Mouse (Mus musculus): ENCODE data around the gene Dnajc12.
"Not testable (repeated sequence)": the region's sequence is repeated elsewhere in the genome, so short reads cannot be mapped to it uniquely, and the experiment has no call there.

The Dnajc12 gene

DNA sequence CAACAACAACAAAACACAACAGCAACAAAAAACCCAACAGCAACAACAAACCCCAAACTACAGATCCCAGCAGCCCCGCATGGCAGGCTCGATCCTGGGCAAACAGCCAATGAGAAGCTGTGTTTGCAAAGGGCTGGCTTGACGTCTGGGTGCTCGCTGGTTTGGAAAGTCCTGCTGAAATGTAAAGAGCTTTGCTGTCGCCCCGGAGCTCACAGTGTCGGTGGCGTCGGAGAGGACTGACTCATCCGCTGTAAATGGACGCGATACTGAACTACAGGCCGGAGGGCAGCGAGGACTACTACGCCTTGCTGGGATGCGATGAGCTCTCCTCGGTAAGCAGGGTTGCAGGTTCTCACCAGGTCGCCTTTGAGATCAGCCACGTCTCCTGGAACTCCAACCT, 4.2 kb downstream of the Dnajc12 start:
- DNase-seq (ENCODE audit: low spot score), result peak; percentile 50

DNA sequence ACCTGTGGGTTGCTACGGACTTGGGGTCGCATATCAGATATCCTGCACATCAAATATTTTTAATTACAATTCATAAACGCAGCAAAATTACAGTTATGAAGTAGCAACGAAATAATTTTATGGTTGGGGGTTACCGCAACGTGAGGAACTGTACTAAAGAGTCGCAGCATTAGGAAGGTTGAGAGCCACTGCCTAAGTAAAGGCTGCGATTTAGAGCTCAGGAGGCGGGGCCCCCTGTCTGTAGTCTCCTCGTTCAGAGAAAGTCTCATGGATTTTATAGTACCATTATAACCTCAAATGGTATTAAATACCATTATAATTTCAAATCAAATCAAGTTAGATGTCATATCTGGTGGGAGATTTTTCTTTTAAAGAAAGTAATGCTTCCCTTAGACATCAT, 4.7 kb downstream of the Dnajc12 start:
- no peak for DNase-seq (ENCODE audit: low spot score)

DNA sequence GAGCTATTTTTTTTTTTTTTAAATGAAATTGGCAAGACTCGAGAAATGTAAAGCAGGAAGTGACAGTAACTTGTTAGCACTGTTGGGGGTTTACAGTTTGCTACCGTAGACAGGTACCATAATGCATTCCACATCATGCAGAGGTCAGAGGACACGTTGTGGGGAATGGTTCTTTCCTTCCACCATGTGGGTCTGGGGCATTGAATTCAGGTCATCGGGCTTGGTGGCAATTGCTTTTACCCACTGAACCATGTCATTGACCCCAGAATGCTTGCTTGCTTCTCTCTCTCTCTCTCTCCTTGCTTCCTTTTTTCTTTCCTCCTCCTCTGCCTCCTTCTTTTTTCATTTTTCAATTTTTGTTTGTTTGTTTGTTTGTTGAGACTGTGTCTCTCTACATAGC, 6.7 kb downstream of the Dnajc12 start:
- DNase-seq (ENCODE audit: low spot score), result no peak

DNA sequence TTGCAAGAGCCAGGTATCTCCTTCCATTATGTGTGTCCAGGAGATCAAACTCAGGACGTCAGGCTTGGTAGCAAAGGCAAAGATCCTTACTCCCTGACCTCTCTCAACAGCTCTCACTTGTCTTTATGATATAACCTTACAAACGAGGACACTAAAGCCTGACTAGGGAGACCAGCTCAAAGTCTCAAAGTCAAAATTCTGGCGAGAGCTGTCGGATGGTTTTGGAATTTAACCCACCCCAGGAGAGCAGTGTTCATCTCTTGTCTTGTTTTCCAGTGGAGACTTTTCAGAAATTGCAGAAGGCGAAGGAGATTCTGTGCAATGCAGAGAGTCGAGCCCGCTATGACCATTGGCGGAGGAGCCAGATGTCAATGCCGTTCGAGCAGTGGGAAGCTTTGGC, 14.7 kb downstream of the Dnajc12 start:
- no peak for DNase-seq (ENCODE audit: low spot score)

DNA sequence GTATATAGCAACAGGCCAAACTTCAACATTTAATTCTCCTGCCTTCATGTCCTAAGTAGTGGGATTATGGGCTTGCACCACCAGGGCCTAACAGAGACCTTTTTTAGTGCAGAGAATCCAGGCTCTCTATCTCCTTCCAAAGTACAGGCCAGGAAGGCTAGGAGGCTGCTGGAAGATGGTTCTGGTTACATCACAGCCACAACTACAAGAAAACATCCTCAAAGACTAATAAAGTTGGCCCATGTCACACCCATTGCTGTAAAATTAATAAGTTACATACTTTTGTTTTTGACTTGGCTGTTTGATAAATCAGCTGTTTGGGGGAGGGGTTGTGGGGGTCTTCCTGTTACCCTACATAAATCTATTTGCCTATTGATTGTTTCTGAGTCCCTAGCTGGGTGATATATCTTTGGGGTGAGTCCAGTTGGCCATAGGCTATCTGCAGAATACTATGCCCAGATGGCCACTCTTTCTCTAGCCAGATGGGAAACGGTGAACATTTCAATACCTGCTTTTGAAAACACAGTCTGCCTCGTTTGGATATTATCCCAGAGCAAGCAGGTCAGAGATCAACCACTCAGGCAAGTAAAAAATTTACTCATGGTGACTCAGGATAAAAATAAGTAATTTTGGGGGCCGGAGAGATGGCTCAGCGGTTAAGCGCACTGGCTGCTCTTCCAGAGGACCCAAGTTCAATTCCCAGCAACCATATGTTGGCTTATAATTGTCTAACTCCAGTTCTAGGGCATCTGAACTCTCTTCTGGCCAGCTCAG, 20.7 kb downstream of the Dnajc12 start:
- no peak for DNase-seq (ENCODE audit: low spot score)

DNA sequence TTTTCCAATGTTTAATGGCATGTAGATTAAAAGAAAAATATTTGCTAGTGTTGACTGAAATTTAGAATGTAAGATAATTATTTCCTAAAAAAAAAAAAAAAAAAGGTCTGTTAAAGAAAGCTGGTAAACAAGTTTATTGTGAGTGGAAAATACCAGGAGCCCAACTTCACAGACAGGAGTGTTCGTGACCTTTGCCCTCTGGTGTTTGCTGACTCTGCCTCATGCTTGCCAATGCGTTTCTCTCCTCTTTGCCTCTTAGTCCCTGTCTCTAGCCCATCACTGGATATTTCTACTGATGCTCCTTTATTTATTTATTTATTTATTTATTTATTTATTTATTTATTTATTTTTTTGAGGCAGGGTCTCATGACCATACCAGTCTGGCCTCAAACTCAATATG, 21.4 kb downstream of the Dnajc12 start:
- DNase-seq (ENCODE audit: low spot score), result no peak

DNA sequence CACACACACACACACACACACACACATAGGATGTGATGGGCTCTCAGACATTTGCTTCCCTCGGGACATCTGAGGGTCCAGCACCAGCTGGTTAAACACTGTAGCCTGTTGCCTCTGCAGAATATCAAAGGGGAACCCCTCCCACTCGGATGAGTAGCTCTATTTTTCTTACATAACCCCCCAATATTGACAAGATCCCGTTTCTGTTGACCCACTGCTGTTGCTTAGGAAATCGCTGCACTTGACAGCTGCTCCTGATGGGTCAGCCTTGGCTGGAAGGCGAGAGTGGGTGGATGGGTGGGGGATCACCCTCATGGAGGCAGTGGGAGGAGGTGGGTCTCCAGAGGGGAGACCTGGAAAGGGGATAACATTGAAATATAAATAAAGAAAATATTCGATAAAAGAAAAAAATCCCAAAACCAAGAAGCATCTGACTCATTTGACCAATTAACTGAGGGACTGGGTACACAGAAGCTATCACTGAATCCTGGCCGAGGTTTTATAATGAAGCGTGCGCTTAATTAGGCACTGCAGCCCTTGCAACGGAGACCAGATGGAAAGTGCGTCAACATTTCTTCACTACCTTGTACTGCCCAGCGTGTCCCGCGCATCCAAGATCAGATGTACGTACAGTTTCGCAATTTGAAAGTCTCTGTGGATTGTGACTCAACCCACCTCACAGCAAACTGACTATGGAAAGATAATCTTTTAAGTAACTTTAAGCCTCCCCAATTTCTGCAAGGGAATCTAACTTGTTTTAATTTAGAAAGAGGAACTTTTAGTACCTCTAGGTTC, 28.1 kb downstream of the Dnajc12 start:
- no peak for DNase-seq (ENCODE audit: low spot score)

DNA sequence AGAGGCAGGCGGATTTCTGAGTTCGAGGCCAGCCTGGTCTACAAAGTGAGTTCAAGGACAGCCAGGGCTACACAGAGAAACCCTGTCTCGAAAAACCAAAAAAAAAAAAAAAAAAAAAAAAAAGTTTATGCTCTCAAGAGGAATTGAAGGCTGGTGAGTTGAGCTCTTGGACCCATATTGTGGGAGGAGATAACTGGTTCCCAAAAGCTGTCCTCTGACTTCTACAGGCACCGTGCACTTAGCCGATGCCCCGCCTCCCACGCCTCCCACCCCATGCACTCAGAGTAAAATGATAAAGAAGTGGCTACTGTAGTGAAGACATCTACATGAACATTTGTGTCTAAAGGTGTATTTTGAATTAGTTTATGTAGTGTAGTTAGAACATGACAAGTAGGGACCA, 29.4 kb downstream of the Dnajc12 start:
- DNase-seq (ENCODE audit: low spot score), result not testable (repeated sequence)

DNA sequence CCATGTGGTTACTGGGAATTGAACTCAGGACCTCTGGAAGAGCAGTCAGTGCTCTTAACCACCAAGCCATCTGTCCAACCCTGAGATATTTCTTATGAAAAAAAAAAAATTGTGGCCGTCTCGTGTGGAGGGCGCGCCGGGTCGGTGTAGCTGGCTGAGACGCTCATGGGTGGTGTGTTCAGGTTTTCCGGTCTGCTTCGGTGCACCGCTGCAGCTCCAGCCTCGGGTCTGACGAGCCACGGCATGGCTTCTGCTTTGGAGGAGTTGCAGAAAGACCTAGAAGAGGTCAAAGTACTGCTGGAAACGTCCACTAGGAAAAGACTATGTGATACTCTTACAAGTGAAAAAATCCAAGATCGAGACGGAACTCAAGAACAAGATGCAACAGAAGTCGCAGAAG, 30.5 kb downstream of the Dnajc12 start:
- no peak for DNase-seq (ENCODE audit: low spot score)

DNA sequence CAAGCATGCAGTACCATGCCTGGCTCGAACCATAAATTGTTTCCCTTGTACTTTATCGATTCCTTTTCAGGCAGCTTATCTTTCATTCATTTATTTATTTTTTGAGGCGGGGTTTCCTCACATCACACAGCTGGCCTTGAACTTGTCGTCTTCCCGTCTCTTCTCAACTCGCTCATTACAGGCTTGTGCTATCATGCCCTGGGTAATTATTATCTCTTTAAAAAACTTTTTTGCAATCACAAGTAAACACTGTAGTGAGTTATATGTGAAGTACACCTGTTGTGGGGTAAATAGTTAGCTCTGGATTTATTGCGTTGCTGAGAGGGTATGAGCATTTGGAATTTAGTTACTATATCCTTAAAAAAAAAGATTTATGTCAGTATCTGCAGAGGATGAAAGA, 33.0 kb downstream of the Dnajc12 start:
- no peak for DNase-seq (ENCODE audit: low spot score)

DNA sequence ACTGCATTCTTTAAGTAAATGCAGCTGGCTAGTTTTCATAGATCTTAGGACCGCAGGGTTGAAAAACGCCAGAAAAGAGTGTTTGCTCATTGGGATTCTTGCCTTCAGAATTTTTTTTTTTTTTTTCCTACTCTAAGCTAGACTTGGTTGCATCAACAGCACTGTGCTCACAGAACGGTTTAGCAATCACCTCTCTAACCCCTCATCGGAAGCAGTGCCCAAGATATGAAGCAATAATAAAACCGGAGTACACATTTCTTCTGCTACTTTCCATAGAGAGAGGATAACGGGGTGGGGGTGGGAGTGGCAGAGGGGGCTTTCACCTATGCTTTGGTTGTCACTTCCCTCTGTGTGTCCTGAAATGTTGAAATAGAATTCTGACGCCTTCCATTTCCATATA, 33.6 kb downstream of the Dnajc12 start:
- no peak for DNase-seq (ENCODE audit: low spot score)

DNA sequence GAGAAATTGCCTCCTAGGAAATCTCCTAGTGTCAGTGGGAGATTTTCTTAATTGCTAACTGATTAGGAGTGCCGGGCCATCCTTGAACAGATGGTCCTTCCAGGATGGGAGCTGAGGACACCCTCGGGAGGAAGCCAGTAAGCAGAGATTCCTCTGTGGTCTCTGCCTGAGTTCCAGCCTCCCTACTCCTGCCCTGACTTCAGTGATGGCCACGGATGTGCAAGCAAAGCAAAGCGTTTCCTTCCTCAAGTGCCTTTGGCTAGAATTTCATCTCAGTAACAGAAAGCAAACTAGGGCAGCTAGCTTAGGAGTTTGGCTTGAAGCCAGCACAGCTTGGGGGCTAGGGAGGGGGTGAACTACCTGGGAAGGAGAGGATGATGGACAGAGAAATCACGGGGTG, 34.8 kb downstream of the Dnajc12 start:
- DNase-seq (ENCODE audit: low spot score), result no peak

DNA sequence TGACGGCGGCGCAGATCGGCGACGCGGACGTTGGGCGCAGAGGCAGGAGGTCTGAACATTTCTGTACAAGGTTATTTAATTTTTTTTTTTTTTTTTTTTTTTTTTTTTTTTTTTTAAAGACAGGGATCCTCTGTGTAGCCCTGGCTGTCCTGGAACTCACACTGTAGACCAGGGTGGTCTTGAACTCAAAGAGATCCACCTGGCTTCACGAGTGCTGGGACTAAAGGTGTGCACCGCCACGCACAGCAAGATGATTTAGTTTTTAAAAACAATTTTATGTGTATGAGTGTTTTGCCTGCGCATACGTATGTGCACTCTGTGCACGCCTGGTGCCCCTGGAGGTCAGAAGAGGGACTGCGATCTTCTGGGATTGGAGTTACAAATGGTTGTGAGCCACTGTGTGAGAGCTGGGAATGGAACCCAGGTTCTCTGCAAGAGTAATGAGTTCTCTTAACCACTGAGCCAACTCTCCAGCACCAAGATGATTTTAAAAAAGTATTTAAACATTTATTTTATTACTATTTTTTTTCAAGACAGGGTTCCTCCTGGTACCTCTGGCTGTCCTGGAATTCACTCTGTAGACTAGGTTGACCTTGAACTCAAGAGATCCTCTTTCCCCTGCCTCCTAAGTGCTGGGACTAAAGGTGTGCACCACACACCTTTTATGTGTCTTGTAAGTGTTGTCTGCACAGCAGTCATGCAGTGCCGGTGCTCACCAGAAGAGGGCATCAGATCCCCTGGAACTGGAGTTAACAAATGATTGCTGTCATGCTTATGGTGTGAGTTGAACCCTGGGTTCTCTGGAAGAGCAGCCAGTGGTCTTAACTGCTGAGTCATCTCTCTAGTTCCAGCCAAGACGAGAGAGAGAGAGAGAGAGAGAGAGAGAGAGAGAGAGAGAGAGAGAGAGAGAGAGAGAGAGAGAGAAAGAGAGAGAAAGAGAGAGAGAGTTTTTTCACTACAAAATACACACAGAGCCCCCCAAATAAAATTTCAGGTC, 39.8 kb downstream of the Dnajc12 start, which contains the start of gene Gm7075:
Gm7075 (minus strand) TSS at position 51 of the 997 bp plus-strand sequence.
- DNase-seq (ENCODE audit: low spot score), result peak; percentile 14

DNA sequence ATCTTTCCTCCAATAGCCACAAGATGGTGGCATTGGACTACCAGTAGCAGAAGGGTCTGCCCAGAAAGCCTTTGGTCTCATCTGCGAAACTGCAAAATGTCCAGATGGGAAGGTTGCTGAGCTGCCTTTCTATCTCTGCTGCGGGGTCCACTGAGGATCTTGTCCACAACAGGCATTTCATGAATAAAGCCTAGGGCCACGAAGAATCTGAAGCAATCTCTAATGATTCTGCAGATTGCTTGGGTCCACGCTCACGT, 40.4 kb downstream of the Dnajc12 start:
- no peak for DNase-seq (ENCODE audit: low spot score)

DNA sequence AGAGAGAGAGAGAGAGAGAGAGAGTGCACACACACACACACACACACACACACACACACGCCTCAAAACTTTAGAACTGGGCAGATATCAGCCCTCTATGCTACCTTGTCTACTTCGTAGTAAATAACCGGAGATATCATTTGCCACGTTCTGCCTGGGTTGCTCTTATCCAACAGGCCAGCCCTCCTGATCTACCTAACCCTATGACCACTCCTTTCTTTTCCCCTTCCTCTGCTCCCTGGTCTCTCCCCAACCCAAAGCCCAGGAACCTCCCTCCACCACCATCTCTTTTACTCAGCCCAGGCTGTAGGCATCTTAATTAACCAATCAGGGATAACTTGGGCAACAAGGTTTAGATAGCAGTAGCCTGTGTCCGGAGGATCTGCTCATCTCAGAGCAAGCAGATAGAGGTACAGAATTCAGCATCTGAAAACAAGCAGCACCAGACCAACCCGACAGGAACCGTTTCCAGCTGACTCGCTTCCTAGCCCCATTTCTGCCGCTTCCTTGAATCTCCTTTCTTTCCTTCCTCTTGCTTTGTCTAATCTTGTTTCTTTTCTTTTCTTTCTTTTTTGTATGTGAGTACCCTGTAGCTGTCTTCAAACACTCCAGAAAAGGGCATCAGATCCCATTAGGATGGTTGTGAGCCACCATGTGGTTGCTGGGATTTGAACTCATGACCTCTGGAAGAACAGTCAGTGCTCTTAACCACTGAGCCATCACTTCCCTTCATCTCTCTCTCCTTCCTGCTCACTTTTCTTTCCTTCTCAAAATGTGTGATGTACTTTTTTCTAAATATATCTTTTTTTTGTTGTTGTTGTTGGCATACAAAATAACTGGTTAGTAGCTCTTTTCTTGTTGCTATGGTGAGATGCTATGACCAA, 41.6 kb downstream of the Dnajc12 start:
- no peak for DNase-seq (ENCODE audit: low spot score)

DNA sequence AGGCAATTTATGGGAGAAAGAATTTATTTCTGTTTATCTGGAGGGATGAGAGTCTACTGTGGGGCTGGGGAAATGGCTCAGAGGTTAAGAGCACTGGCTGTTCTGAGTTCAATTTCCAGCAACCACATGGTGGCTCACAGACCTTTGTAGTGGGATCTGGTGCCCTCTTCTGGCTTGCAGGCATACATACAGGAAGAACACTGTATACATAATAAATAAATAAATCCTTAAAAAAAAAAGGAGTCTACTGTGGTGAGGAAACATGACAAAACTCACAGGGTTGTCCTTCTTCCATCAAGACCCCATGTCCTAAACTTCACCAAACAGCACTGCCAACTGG, 42.2 kb downstream of the Dnajc12 start:
- no peak for DNase-seq (ENCODE audit: low spot score)

DNA sequence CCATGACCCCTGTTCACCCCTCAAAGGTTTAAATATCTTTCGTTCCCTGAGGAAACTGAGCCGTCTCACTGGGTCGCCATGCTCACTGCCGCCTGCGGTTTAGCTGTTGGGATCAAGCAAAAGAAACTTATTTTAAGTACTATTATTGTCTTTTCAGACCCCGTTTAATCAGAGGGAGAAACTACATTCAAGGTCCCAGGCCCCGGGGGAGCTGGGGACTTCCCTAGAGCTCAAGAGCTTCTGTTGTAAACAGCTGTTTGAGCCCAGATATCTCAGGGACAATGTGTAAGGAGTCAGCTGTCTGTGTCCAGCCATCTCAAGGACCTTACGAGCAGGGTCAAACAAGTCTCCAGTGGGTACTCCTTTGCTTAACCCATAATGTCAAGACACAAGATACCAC, 44.9 kb downstream of the Dnajc12 start:
- DNase-seq (ENCODE audit: low spot score), result no peak

DNA sequence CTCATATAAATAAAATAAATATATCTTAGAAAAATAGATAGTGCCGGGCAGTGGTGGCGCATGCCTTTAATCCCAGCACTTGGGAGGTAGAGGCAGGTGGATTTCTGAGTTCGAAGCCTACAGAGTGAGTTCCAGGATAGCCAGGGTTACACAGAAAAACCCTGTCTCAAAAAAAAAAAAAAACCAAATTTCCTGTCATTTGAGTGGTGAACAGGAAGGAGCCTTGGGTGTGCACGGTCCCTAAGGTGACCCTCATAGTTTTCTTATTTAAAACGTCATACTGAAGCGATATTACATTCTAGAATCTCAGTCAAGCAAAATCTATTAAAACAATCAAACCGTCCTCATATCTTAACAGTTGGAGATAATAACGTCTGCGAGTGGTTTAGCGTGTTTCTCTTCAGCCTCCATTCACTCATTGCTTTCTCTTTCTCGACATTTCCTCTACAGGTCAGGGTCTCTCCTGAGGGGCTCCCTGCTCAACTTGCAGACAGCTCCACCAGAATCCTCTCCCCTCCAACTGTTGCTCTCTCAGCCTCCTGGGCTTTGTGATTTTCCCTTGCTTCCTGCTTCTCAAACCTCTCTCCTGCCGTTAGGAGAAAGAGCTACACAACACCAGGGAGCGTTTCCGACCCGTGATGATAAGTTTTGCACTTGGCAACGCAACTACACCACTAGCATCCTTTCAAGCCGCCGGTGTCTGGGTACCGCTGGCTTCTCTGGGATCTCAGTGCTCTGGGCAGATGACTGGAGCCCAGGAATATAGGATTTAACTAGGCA, 46.2 kb downstream of the Dnajc12 start:
- DNase-seq (ENCODE audit: low spot score), result no peak

DNA sequence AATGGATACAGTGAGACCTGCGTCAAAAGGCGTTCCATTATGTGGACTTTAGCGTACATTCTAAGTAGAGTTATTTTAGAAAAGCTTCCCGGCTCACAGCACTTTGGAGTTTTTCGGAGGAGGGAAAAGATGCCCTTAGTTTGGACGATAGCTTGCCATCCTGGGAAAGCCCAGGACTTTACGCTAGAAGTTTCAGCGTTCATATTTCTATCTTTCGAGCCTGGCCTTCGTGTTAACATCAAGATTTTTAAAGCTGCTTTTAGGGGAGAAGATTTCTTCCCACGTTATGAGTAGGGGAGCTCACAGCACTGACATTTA, 46.7 kb downstream of the Dnajc12 start:
- no peak for DNase-seq (ENCODE audit: low spot score)

DNA sequence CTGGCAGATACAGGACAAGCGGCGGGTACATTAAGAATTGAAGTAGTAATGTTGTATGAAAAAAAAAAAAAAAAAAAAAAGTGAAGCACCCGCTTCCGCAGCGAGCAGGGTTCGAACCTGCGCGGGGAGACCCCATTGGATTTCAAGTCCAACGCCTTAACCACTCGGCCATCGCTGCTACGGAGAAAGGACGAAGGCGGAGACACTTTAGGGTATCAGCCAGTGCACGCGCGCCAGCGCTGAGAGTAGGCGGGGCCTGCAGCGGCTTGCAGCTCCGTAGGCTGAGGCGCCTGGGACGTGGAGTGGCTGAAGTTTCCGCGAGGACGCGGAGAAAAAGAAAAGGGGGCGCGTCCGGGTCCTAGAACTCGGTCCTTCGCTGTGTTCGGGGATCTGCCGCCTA, 47.1 kb downstream of the Dnajc12 start:
- DNase-seq (ENCODE audit: low spot score), result peak; percentile 100

DNA sequence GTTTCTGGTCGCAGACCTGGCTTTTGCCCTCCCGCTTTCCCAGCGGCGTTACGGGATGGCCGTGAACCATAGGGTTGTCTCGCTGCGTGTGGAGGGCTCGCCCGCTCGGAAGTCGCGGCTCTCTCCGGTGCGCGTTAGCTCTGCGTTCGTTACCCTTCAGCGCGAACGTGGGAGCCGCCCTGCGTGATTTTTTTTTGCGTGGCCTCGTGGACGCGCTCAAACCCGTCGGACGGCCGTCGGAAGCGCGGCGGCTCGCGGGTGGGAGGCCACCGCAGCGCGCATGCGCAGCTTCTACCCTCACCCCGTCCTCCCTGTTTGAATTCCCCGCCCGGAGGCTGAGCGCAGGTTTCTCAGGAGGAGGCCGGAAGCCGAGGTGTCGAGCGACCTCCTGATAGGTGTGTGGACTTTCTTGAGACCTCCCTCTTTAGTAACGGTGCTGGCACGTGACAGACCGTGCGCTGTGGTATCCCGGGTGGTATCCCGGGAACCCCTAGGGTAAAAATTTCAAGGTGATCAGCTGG, 47.6 kb downstream of the Dnajc12 start, which contains the start of gene Ctnna3:
Ctnna3 (plus strand) TSS at position 314 of the 521 bp plus-strand sequence.
- DNase-seq (ENCODE audit: low spot score), result peak; percentile 67
